Mouse (Mus musculus) forebrain, postnatal 0 days (tissue): ENCODE measurements around the gene Clec12a. TPM values are rescaled to one million over a fixed set of nuclear protein-coding genes. Genes with fewer than 3 reads are reported as not detected.

Experiments used
- ATAC-seq: fragments of 200-750 bp; cut with Nextera tagmentation; 2 replicates; pipeline ENCODE4 v1.8.0; 2017; ENCODE audit warnings: mild to moderate bottlenecking, moderate library complexity
- DNase-seq: peaks from one replicate; pipeline ENCODE4 v3.0.0-alpha.2; 2015
- H3K27ac ChIP-seq: fragments of 300-500 bp; sonication (generic); 2 replicates; pipeline ENCODE4 v1.5.1; 2014; ENCODE audit warnings: low read depth, mild to moderate bottlenecking, antibody characterized with exemption, low read length, moderate library complexity, mixed read lengths
- H3K27me3 ChIP-seq: fragments of 300-500 bp; sonication (generic); 2 replicates; pipeline ENCODE4 v1.6.1; 2014; ENCODE audit warnings: mild to moderate bottlenecking, low read length, mixed read lengths; ENCODE audit not compliant: insufficient read depth
- H3K36me3 ChIP-seq: fragments of 300-500 bp; sonication (generic); 2 replicates; pipeline ENCODE4 v1.6.1; 2014; ENCODE audit warnings: mild to moderate bottlenecking, moderate library complexity; ENCODE audit not compliant: insufficient read depth
- H3K4me1 ChIP-seq: fragments of 300-500 bp; sonication (generic); 2 replicates; pipeline ENCODE4 v1.6.1; 2014; ENCODE audit warnings: antibody characterized with exemption; ENCODE audit not compliant: insufficient read depth
- H3K4me2 ChIP-seq: fragments of 300-500 bp; sonication (generic); 2 replicates; pipeline ENCODE4 v1.6.1; 2014; ENCODE audit warnings: low read depth, mild to moderate bottlenecking, moderate library complexity
- H3K4me3 ChIP-seq: fragments of 300-500 bp; sonication (generic); 2 replicates; pipeline ENCODE4 v1.5.1; 2014; ENCODE audit warnings: low read depth, low read length, mixed read lengths
- H3K9ac ChIP-seq: fragments of 300-500 bp; sonication (generic); 2 replicates; pipeline ENCODE4 v1.6.1; 2014; ENCODE audit warnings: mild to moderate bottlenecking
- H3K9me3 ChIP-seq: fragments of 300-500 bp; sonication (generic); 2 replicates; pipeline ENCODE4 v1.6.1; 2016; ENCODE audit warnings: low read length
- CTCF ChIP-seq: sonication (generic); IDR thresholded peaks from 2 replicates; pipeline ENCODE4 v1.5.1; 2016; ENCODE audit warnings: antibody characterized with exemption, control low read depth, low read depth
- WGBS: fragments of 180-500 bp; shearing (Covaris S2); extraction: QIAGEN DNeasy Blood & Tissue Kit; methylation state at CpG from one replicate; pipeline ENCODE4 v1.1.7; 2014; 5-methylcytosine and 5-hydroxymethylcytosine counted together
- polyA plus RNA-seq: library from polyadenylated mRNA; unstranded; fragments of >200 nt; fragmentation: Nextera tagmentation; extraction: Ambion mirVana; gene quantifications from 2 replicates; pipeline ENCODE4 v1.2.1, GENCODE M21; 2015
- total RNA-seq: library from RNA; depleted of rRNA; stranded (reverse); fragments of >200 nt; gene quantifications from 2 replicates; pipeline ENCODE4 v1.2.3, GENCODE M21; 2014; rRNA removed

The Clec12a gene
- total and polyA plus RNA-seq, 2 experiments from 2014 or later, result 0.12 to 2.7 TPM

DNA sequence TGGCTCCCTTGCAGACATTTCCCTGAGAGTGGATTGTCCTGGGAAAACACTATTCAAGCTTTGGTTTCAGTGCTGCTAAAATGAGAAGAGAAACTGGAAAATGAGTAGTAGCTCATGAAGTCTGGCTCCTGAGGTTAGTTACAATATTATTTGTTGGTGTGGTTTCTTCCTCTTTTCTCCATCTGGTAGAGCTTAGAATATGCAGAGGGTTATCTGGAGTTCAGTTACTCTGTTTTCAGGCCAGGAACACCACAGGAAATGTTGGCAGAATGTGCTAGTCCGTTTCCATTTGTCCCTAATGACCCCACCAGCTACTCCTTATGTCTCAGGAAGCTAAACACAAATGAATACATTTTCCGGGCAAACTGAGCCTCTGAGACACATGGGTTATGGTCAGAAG is 64.8 kb downstream of the Clec12a start:
- Histone ChIP-seq H3K36me3 (no peaks in the 10 kb centered on the region), H3K9me3 (no peaks in the 10 kb centered on the region), H3K4me2 (no peak overlapping the region), H3K4me3 (no peak overlapping the region), H3K27me3 (no peaks in the 10 kb centered on the region), H3K4me1 (no peaks in the 10 kb centered on the region), H3K27ac (no peak overlapping the region), H3K9ac (no peak overlapping the region)
- 62% methylated on average over 2 of the region's 2 CpGs for WGBS
- TF ChIP-seq CTCF, result no peak
- DNase-seq, result no peak
- ATAC-seq, result no peak

DNA sequence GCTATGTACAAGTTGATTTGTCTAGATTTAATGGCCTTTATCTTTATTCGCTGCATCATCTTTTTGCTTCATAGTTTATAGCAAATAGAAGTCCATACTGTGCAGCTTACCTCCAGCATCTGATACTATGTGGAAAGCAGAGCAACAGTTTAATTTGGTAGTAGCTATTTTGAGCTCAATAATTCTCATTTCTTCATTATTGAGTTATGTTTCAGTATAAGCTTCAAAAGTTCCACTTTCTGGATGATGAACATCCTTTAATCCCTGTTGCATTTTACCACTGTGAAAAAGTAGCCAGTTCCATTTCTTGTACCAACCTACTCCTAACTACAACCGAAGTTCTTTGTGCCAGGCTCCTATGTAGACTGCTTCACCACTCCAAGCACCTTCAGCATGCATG is 66.1 kb downstream of the Clec12a start, which contains the start of gene Clec9a:
Clec9a (plus strand) TSS at position 301 of the 400 bp plus-strand sequence.
- no peak for ATAC-seq
- H3K4me3 ChIP-seq, result no peak within 1 kb of the TSS
- no peak for DNase-seq

DNA sequence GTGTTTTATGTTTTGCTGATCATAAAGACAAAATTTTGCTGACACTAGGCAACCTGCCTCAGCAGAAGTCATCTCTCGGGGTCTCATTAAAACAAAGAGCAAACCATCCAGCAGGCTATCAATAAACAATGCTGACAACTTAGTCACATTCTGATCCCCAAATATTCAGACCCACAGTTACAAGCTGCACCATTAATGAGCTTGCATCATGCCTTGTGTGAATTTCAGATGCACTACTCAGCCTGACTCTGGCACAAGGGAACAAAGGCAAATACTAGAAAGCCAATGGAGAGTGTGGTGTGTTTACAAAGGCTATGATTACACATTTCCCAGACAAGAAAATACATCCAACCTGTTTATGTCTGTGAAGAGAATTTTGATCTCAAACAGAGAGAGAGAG is 71.7 kb downstream of the Clec12a start:
- Histone ChIP-seq H3K36me3 (no peaks in the 10 kb centered on the region), H3K27me3 (no peaks in the 10 kb centered on the region), H3K4me1 (no peaks in the 10 kb centered on the region), H3K27ac (no peak overlapping the region), H3K4me3 (no peak overlapping the region), H3K4me2 (no peak overlapping the region), H3K9me3 (no peaks in the 10 kb centered on the region), H3K9ac (no peak overlapping the region)
- DNase-seq (no peak), ATAC-seq (no peak)
- no peak for TF ChIP-seq CTCF
- 76% methylated on average over 1 of the region's 1 CpGs for WGBS

More for the DNA sequence above, 66.1 kb downstream of the Clec12a start, which contains the start of gene Clec9a:
- Histone ChIP-seq H3K9me3 (no peaks in the 10 kb centered on the region), H3K27me3 (no peaks in the 10 kb centered on the region), H3K4me2 (no peak within 1 kb of the TSS), H3K9ac (no peak within 1 kb of the TSS), H3K27ac (no peak within 1 kb of the TSS), H3K4me1 (no peaks in the 10 kb centered on the region), H3K36me3 (no peaks in the 10 kb centered on the region)
- 94% methylated on average over 2 of the region's 2 CpGs for WGBS
- no peak for TF ChIP-seq CTCF

Other genes with a start within 250 kb of the Clec12a start
- gene Clec2e, start 241.8 kb upstream of the Clec12a start, total RNA-seq, result not detected in 2 replicates
- not detected in 2 replicates for gene Clec2e, start 241.8 kb upstream of the Clec12a start, polyA plus RNA-seq
- 6.2 and 9.7 TPM in 2 replicates for gene Clec2d, start 162.1 kb upstream of the Clec12a start, total RNA-seq
- not detected in 2 replicates for gene Clec2d, start 162.1 kb upstream of the Clec12a start, polyA plus RNA-seq
- gene Cd69, start 67.3 kb upstream of the Clec12a start, total RNA-seq, result not detected in 2 replicates
- 0.13 TPM in 1 of 2 replicates, not detected in the other for gene Cd69, start 67.3 kb upstream of the Clec12a start, polyA plus RNA-seq
- gene 4922502D21Rik, start 10.9 kb upstream of the Clec12a start, total RNA-seq, result not detected in 2 replicates
- not detected in 2 replicates for gene 4922502D21Rik, start 10.9 kb upstream of the Clec12a start, polyA plus RNA-seq
- gene Clec12b, start 43.2 kb downstream of the Clec12a start, total RNA-seq, result not detected in 2 replicates
- gene Clec12b, start 43.2 kb downstream of the Clec12a start, polyA plus RNA-seq, result 0.16 and 0.18 TPM in 2 replicates
- gene Clec1b, start 54.6 kb downstream of the Clec12a start, total RNA-seq, result 2.0 TPM in 1 of 2 replicates, not detected in the other
- 0.49 and 0.56 TPM in 2 replicates for gene Clec1b, start 54.6 kb downstream of the Clec12a start, polyA plus RNA-seq
- gene Clec9a, start 66.2 kb downstream of the Clec12a start, total RNA-seq, result 0.10 TPM in 1 of 2 replicates, not detected in the other
- gene Clec9a, start 66.2 kb downstream of the Clec12a start, polyA plus RNA-seq, result not detected in 2 replicates
- gene Clec1a, start 109.3 kb downstream of the Clec12a start, total RNA-seq, result 1.1 and 1.4 TPM in 2 replicates
- gene Clec1a, start 109.3 kb downstream of the Clec12a start, polyA plus RNA-seq, result 0.74 and 0.97 TPM in 2 replicates
- gene Olr1, start 164.5 kb downstream of the Clec12a start, total RNA-seq, result 0.10 TPM in 1 of 2 replicates, not detected in the other
- gene Olr1, start 164.5 kb downstream of the Clec12a start, polyA plus RNA-seq, result not detected in 2 replicates
- not detected in 2 replicates for gene Tmem52b, start 169.9 kb downstream of the Clec12a start, total RNA-seq
- gene Tmem52b, start 169.9 kb downstream of the Clec12a start, polyA plus RNA-seq, result not detected in 2 replicates
- 275 and 288 TPM in 2 replicates for gene Gabarapl1, start 190.5 kb downstream of the Clec12a start, total RNA-seq
- gene Gabarapl1, start 190.5 kb downstream of the Clec12a start, polyA plus RNA-seq, result 243 and 276 TPM in 2 replicates
- gene Klre1, start 235.2 kb downstream of the Clec12a start, total RNA-seq, result not detected in 2 replicates
- 0.18 TPM in 1 of 2 replicates, not detected in the other for gene Klre1, start 235.2 kb downstream of the Clec12a start, polyA plus RNA-seq
- gene Klrd1, start 249.1 kb downstream of the Clec12a start, total RNA-seq, result not detected in 2 replicates
- gene Klrd1, start 249.1 kb downstream of the Clec12a start, polyA plus RNA-seq, result not detected in 2 replicates